Mouse (Mus musculus) T-helper 17 cell (primary cell): ENCODE measurements around the gene Taar8a.
"Not testable (repeated sequence)": the region's sequence is repeated elsewhere in the genome, so short reads cannot be mapped to it uniquely, and the experiment has no call there.

ENCODE experiments used
- in situ Hi-C, 2 experiments: fragments of 300-600 bp; cut with MboI, MseI; formaldehyde crosslinking; loops; 1 replicate in 1 of 2; 2 replicates in 1 of 2; pipeline ENCODE4 v1.15.1; 2025; ENCODE audit warnings: high pct_unique_total_duplicates in 2 of 2

Gene Taar8a

GRCm38 (mm10) chr10:24076200-24076599, at the start of gene Taar8a:
TSS of gene Taar8a (plus strand) at chr10:24076500.
- in situ Hi-C loops, result not testable (repeated sequence)

GRCm38 (mm10) chr10:24026922-24027321, 49.4 kb upstream of the Taar8a start, which contains the start of gene Taar7d:
TSS of gene Taar7d (plus strand) at chr10:24027222.
- in situ Hi-C loops, result loop anchor here in 1 of 2 experiments (10.0 kb wide), 1 partner anchor 142 kb away; no protein-coding TSS in a partner anchor

GRCm38 (mm10) chr10:24031347-24031746, 45.0 kb upstream of the Taar8a start:
- in situ Hi-C loops, result no loop called here

GRCm38 (mm10) chr10:24037314-24037713, 39.0 kb upstream of the Taar8a start, which contains the start of gene Taar7e:
TSS of gene Taar7e (plus strand) at chr10:24037614.
- in situ Hi-C loops, result no loop called here

- in situ Hi-C loops, result no loop called here
These were observed 36.0 kb upstream of the Taar8a start for GRCm38 (mm10) chr10:24040120-24040869.

- in situ Hi-C loops, result no loop called here
These were observed 27.1 kb upstream of the Taar8a start, which contains the start of gene Taar7f for GRCm38 (mm10) chr10:24049210-24049609. TSS of gene Taar7f (plus strand) at chr10:24049510.

GRCm38 (mm10) chr10:24052039-24052438, 24.3 kb upstream of the Taar8a start:
- in situ Hi-C loops, result no loop called here

- in situ Hi-C loops, result no loop called here
These were observed 17.3 kb upstream of the Taar8a start for GRCm38 (mm10) chr10:24058986-24059385.

- in situ Hi-C loops, result not testable (repeated sequence)
These were observed 1.5 kb upstream of the Taar8a start for GRCm38 (mm10) chr10:24074751-24075150.

- in situ Hi-C loops, result no loop called here
These were observed 3.9 kb downstream of the Taar8a start for GRCm38 (mm10) chr10:24080166-24080565.

- in situ Hi-C loops, result loop anchor here in 1 of 2 experiments (5.0 kb wide), 1 partner anchor 79 kb away; no protein-coding TSS in a partner anchor
These were observed 9.6 kb downstream of the Taar8a start for GRCm38 (mm10) chr10:24085936-24086335.

- in situ Hi-C loops, result loop anchor here in 1 of 2 experiments (5.0 kb wide), 1 partner anchor 79 kb away; no protein-coding TSS in a partner anchor
These were observed 10.3 kb downstream of the Taar8a start for GRCm38 (mm10) chr10:24086555-24086954.

GRCm38 (mm10) chr10:24087168-24087567, 10.9 kb downstream of the Taar8a start:
- in situ Hi-C loops, result loop anchor here in 1 of 2 experiments (5.0 kb wide), 1 partner anchor 80 kb away; no protein-coding TSS in a partner anchor

- in situ Hi-C loops, result no loop called here
These were observed 15.9 kb downstream of the Taar8a start, which contains the start of gene Taar8b for GRCm38 (mm10) chr10:24092194-24092593. TSS of gene Taar8b (minus strand) at chr10:24092294.

- in situ Hi-C loops, result not testable (repeated sequence)
These were observed 20.7 kb downstream of the Taar8a start for GRCm38 (mm10) chr10:24097010-24097409.

- in situ Hi-C loops, result loop anchor here in 1 of 2 experiments (10.0 kb wide), 1 partner anchor 1397 kb away; no protein-coding TSS in a partner anchor
These were observed 25.5 kb downstream of the Taar8a start, which contains the start of gene Taar8c for GRCm38 (mm10) chr10:24101812-24102211. TSS of gene Taar8c (minus strand) at chr10:24101912.

GRCm38 (mm10) chr10:24103299-24103698, 27.0 kb downstream of the Taar8a start:
- in situ Hi-C loops, result loop anchor here in 1 of 2 experiments (10.0 kb wide), 1 partner anchor 1398 kb away; no protein-coding TSS in a partner anchor

GRCm38 (mm10) chr10:24107747-24108146, 31.4 kb downstream of the Taar8a start:
- in situ Hi-C loops, result loop anchor here in 1 of 2 experiments (10.0 kb wide), 1 partner anchor 1403 kb away; no protein-coding TSS in a partner anchor

- in situ Hi-C loops, result loop anchor here in 1 of 2 experiments (10.0 kb wide), 1 partner anchor 1403 kb away; no protein-coding TSS in a partner anchor
These were observed 31.9 kb downstream of the Taar8a start for GRCm38 (mm10) chr10:24108236-24108635.

- in situ Hi-C loops, result loop anchor here in 1 of 2 experiments (10.0 kb wide), 1 partner anchor 1405 kb away; no protein-coding TSS in a partner anchor
These were observed 33.1 kb downstream of the Taar8a start, which contains the start of gene Taar9 for GRCm38 (mm10) chr10:24109434-24109833. TSS of gene Taar9 (minus strand) at chr10:24109534.

- in situ Hi-C loops, result loop anchor here in 1 of 2 experiments (10.0 kb wide), 1 partner anchor 126 kb away; the partner anchor contains the start of gene Taar6
These were observed 34.9 kb downstream of the Taar8a start for GRCm38 (mm10) chr10:24111116-24111778.
